Mouse (Mus musculus): ENCODE data around the gene Smdt1. TPM values are rescaled to one million over a fixed set of nuclear protein-coding genes. Genes with fewer than 3 reads are reported as not detected.
A peak's percentile ranks its signal among the peaks of the same experiment; 100 is the strongest.

Smdt1 gene
- polyA plus RNA-seq, 1 experiment from 2014 or later = 151 TPM

DNA sequence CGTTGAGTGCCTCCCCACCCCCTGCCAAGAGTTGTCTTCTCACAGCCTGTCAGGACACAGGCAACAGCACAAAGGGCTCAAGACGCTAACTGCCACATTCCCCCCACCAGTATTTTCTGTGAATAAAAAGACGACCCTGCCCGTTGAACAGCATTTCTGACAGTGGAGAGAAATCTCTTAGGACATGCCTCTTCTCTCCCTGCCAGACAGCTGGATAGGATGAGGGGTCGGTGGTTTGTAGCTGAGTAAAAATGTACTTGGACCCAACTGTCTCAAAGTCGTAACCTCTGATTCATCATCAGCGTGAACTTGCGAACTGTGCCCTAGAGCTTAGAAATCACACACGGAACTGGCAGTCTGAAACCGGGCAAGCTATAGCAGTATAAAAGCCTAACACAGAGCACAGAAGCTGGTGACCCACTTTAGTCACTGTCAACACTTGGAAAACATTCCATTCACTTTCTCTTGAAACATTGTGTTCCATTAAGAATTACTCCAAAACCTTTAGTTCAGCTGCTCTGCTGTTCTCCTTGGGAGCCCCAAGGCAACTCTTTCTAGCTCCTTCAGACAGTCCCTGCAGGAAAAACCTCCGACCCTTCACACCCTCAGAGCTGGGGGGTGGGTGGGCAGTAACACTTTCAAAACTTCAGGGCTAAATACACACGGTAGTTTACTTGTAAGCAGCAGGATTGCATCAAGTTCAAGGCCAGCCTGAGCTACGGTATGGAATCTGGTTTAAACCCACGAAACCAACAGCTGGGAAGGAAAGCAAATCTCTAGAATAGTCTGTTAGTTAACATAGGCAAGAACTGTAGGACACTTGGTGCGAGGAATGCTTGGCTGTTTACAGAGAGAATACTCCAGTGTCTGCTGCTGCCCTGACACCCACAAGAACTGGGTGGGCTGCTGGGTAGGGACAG is 39.8 kb downstream of the Smdt1 start:
- TF ChIP-seq EP300 (IDR thresholded peaks at IDR 0.05; ENCODE audit: low read depth) = peak; percentile 55; the same call in 1 of the 2 replicates
- no peak for TF ChIP-seq CTCF (IDR thresholded peaks at IDR 0.05; ENCODE audit: low read depth)
- peak overlapping the region; percentile 67 for H3K4me2 ChIP-seq (ENCODE audit: low read depth, low read length)
- DNase-seq = no peak
- H3K9ac ChIP-seq (replicated peaks) = peak overlapping the region; percentile 71
- peak overlapping the region; percentile 99 for H3K27ac ChIP-seq (ENCODE audit: low read depth)
- WGBS (ENCODE audit: insufficient replicate concordance) = 51% methylated on average over 15 of the region's 15 CpGs
- H3K9me3 ChIP-seq (ENCODE audit: low read length) = no peaks in the 10 kb centered on the region
- no peaks in the 10 kb centered on the region for H3K27me3 ChIP-seq (ENCODE audit: insufficient read depth, low read length)
- peak overlapping the region; percentile 44 for H3K4me3 ChIP-seq (ENCODE audit: low read depth, low read length)
- H3K4me1 ChIP-seq (ENCODE audit: insufficient read depth) = 0 out of 2 replicates have a peak, but pooled peaks cover 7% of the 10 kb centered on the region
- ATAC-seq = 0 out of 2 replicates have a peak, but pooled peaks have one; percentile 5
- H3K36me3 ChIP-seq (replicated peaks; ENCODE audit: insufficient read depth, low read length) = peaks cover 9% of the 10 kb centered on the region; the same call in 1 of the 2 replicates

DNA sequence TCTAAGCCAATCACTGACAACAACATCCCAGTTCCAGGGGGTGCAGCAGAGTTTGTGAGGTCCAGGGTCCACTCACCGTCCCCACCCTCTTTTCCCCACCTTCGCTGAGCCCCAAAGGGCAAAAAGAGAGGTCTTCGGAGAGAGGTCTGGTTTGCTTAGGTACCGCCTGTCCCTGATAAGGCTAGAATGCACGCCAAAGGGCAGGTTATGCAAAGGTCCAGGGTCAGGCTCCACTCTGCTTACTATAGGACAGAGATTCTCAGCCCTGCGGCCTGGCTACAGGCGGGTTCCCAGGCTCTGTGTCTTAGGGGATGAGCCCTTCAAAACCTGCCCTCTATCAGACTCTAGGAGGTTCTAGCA is 40.7 kb downstream of the Smdt1 start:
- 0 out of 2 replicates have a peak, but pooled peaks cover 7% of the 10 kb centered on the region for H3K4me1 ChIP-seq (ENCODE audit: insufficient read depth)
- H3K9ac ChIP-seq (replicated peaks) = peak overlapping the region; percentile 71
- peak overlapping the region; percentile 44 for H3K4me3 ChIP-seq (ENCODE audit: low read depth, low read length)
- no peaks in the 10 kb centered on the region for H3K27me3 ChIP-seq (ENCODE audit: insufficient read depth, low read length)
- 21% methylated on average over 7 of the region's 7 CpGs for WGBS (ENCODE audit: insufficient replicate concordance)
- H3K4me2 ChIP-seq (ENCODE audit: low read depth, low read length) = peak overlapping the region; percentile 67
- H3K27ac ChIP-seq (ENCODE audit: low read depth) = peak overlapping the region; percentile 99
- H3K36me3 ChIP-seq (replicated peaks; ENCODE audit: insufficient read depth, low read length) = 0 out of 2 replicates have a peak, but pooled peaks cover 1% of the 10 kb centered on the region
- peak; percentile 87 for ATAC-seq
- peak; percentile 67 for DNase-seq
- H3K9me3 ChIP-seq (ENCODE audit: low read length) = no peaks in the 10 kb centered on the region
- TF ChIP-seq CTCF (IDR thresholded peaks at IDR 0.05; ENCODE audit: low read depth) = no peak
- peak; percentile 67; the same call in 1 of the 2 replicates for TF ChIP-seq EP300 (IDR thresholded peaks at IDR 0.05; ENCODE audit: low read depth)

DNA sequence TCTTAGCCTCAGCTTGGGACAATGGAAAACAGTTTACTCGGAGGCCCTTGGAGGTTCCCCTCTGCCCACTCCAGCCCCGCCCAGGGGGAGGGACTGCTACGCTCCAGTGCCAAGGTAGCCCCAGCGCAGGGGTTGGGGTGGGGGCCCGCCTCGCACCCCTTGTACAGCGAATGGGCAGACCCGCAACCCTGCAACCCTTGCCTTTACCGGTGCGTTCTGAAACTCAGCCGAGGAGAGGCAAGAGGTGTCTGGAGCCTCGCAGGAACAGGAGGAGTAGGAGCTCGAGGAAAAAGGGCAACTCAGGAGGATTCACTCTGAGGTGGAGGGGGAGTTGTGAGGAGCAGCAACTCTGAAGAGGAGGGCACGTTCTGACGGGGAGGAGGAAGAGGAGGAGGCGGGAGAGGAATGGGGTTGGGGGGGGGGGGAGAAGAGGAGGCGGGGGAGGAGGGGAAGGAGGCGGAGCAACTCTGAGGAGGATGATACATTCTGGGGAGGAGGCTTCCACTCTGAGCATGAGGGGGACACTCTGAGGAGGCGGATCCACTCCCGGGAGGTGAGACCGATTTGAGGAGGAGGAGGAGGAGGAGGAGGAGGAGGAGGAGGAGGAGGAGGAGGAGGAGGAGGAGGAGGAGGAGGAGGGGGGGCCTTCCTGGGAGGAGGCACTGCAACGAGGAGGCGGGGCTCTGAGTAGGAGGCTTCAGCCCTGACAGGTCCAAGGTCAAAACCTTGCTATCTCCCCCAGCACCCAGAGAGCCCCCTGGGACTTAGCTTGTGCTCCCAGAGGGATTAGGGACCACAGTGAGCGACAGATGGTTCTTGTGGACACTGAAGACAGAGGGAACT is 41.3 kb downstream of the Smdt1 start, which contains the start of gene Cyp2d22:
Gene Cyp2d22 (minus strand): TSS at position 390 of the 843 bp plus-strand sequence.
- WGBS (ENCODE audit: insufficient replicate concordance) = 3% methylated on average over 18 of the region's 24 CpGs
- Histone ChIP-seq H3K27me3 (ENCODE audit: insufficient read depth, low read length) (no peaks in the 10 kb centered on the region), H3K9me3 (ENCODE audit: low read length) (no peaks in the 10 kb centered on the region), H3K4me1 (ENCODE audit: insufficient read depth) (0 out of 2 replicates have a peak, but pooled peaks cover 7% of the 10 kb centered on the region), H3K27ac (ENCODE audit: low read depth) (peak within 1 kb of the TSS; percentile 99), H3K36me3 (replicated peaks; ENCODE audit: insufficient read depth, low read length) (no peaks in the 10 kb centered on the region), H3K4me3 (ENCODE audit: low read depth, low read length) (peak within 1 kb of the TSS; percentile 44), H3K9ac (replicated peaks) (peak within 1 kb of the TSS; percentile 71), H3K4me2 (ENCODE audit: low read depth, low read length) (peak within 1 kb of the TSS; percentile 67)
- DNase-seq = peak; percentile 66
- TF ChIP-seq CTCF (IDR thresholded peaks at IDR 0.05; ENCODE audit: low read depth) = no peak
- ATAC-seq = peak; percentile 71

DNA sequence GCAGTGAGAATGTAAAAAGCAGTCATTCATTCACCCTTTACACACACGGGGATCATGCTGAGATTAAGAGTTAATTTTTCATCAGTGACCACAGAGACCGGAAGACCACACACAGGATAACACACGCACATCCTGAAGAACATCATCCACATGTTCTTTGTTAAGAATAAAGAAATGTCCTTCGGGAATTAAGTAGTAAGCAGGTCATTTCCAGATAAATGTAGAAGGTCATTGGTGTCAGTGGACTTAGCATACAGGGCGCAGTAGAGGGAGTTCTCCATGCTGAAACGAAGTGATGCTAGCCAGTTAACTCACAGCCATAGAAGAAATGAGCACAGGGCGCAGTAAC is 41.9 kb downstream of the Smdt1 start:
- Histone ChIP-seq H3K4me3 (ENCODE audit: low read depth, low read length) (peak overlapping the region; percentile 44; the same call in 1 of the 2 replicates), H3K4me1 (ENCODE audit: insufficient read depth) (0 out of 2 replicates have a peak, but pooled peaks cover 7% of the 10 kb centered on the region), H3K4me2 (ENCODE audit: low read depth, low read length) (peak overlapping the region; percentile 67), H3K27me3 (ENCODE audit: insufficient read depth, low read length) (no peaks in the 10 kb centered on the region), H3K9ac (replicated peaks) (no peak overlapping the region), H3K27ac (ENCODE audit: low read depth) (peak overlapping the region; percentile 99), H3K9me3 (ENCODE audit: low read length) (no peaks in the 10 kb centered on the region), H3K36me3 (replicated peaks; ENCODE audit: insufficient read depth, low read length) (no peaks in the 10 kb centered on the region)
- ATAC-seq (peak; percentile 1; the same call in 1 of the 2 replicates), DNase-seq (no peak)
- WGBS (ENCODE audit: insufficient replicate concordance) = 32% methylated on average over 7 of the region's 7 CpGs
- TF ChIP-seq CTCF (IDR thresholded peaks at IDR 0.05; ENCODE audit: low read depth) (no peak), EP300 (IDR thresholded peaks at IDR 0.05; ENCODE audit: low read depth) (peak; percentile 78)

DNA sequence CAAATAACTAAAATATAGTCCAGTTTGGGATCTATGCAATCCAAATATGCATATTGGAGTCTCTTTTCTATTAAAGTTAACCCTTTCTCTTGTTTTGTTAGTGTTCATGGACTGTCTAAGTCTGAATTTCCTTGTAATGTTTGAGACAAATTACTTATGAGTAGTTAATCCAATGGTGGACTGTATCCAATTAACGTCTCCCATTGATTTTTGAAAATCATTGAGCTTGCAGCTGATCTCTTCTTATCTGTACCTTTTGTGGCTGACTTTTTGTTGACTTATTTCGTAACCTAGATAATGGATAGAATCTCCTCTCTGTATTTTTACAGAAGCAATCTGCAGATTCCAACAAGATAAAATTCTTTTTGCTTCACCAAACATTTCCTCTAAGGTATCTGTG is 43.7 kb downstream of the Smdt1 start:
- H3K9me3 ChIP-seq (ENCODE audit: low read length) = no peaks in the 10 kb centered on the region
- no peak overlapping the region for H3K27ac ChIP-seq (ENCODE audit: low read depth)
- DNase-seq (no peak), ATAC-seq (no peak)
- no peaks in the 10 kb centered on the region for H3K27me3 ChIP-seq (ENCODE audit: insufficient read depth, low read length)
- TF ChIP-seq CTCF (IDR thresholded peaks at IDR 0.05; ENCODE audit: low read depth) (no peak), EP300 (IDR thresholded peaks at IDR 0.05; ENCODE audit: low read depth) (no peak)
- H3K4me1 ChIP-seq (ENCODE audit: insufficient read depth) = 0 out of 2 replicates have a peak, but pooled peaks cover 3% of the 10 kb centered on the region
- WGBS (ENCODE audit: insufficient replicate concordance) = 52% methylated on average over 2 of the region's 2 CpGs
- no peak overlapping the region for H3K4me3 ChIP-seq (ENCODE audit: low read depth, low read length)
- no peaks in the 10 kb centered on the region for H3K36me3 ChIP-seq (replicated peaks; ENCODE audit: insufficient read depth, low read length)
- H3K4me2 ChIP-seq (ENCODE audit: low read depth, low read length) = no peak overlapping the region
- no peak overlapping the region for H3K9ac ChIP-seq (replicated peaks)
